Mouse (Mus musculus): ENCODE data around the gene Gm9376.

DNA sequence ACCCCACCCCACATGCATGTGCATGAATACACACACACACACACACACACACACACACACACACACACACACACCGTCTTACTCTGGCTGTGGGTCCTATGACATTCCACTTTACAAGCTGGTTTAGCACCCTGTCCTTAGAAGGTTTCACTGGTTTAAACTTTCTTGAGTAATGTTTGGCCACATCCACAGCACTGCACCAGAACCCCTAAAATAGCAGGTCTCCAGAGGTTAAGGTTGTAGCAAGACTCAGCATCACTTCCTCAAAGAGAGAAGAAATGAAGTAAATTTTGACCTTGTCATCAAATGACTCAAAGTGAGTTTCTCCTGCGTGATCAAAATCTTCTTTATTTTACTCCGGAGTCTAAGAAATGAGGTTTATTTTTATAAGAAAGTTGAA lies 15.5 kb downstream of the Gm9376 start:
- TF ChIP-seq POLR2A (IDR thresholded peaks at IDR 0.05; ENCODE audit: control insufficient read depth, low read depth, low read length): no peak
- TF ChIP-seq CTCF (IDR thresholded peaks at IDR 0.05; ENCODE audit: control insufficient read depth, insufficient read depth, insufficient replicate concordance, low read depth, low read length): no peak
